ENCODE assay signal across 11 mouse cellular contexts in the genomic region with DNA sequence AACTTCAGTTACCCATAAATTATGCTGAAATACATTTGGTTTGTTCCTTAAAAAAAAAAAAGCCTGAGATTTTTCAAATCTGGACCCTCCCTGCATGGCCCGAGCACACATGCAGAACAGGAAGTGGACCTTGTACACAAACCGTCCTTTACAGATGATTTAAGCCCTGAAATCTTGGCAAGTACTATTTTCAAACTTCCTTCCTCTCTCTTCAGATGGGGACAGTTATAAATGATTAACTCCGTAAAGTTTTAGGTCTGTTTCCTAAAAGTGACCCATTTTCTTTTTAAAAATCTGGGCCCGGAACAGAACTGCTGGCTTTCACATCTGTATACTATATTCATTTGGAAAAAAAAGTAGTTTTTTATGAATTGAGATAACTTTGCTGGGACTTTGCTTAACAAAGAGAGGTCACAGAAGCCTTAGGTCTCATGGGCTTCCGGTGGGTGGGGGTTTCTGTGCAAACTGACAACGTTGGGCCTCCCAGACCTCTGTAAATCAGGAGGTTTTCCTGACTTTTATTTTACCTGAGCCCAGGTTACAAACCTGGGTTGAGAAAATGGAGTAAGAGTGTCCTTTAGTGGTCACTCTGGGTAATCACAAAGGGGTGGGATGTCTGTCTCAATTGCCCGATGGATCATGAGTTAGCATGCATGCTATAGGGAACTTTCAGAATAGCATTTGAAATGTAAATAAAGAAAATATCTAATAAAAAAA.
DNase-seq lines count a peak whose midpoint lies in the region; TF ChIP-seq lines count a peak whose summit lies in the region.
"Had no signal": no experiment of that assay in that cellular context is flagged by ENCODE, and none has a peak within 500 bp of the region (broad histone marks: within the 10 kb centered on the region; RNA-seq: fewer than 3 reads in every experiment).

No protein-coding gene starts in this region.

- peak; percentile 61 for TF ChIP-seq CTCF in layer of hippocampus, adult 2 months (conservative IDR thresholded peaks at IDR 0.05)

- 3% methylated on average over 7 of the region's 7 CpGs for WGBS in large intestine, adult 2 months

- H3K27ac ChIP-seq in layer of hippocampus, adult 2 months: no peak overlapping the region
- H3K27ac ChIP-seq: embryonic facial prominence, embryonic 15.5 days; heart, embryonic 10.5 days; limb, embryonic 13.5 days; neural tube, embryonic 13.5 days had no signal

- H3K4me3 ChIP-seq in layer of hippocampus, adult 2 months: no peak overlapping the region
- H3K4me3 ChIP-seq: embryonic facial prominence, embryonic 15.5 days; heart, embryonic 10.5 days; limb, embryonic 13.5 days; neural tube, embryonic 13.5 days had no signal

- DNase-seq in layer of hippocampus, adult 2 months (ENCODE audit: low spot score in 2 of 2): no peak
- no peak for DNase-seq in layer of hippocampus, postnatal 25 days (ENCODE audit: extremely low spot score in 1 of 2, low spot score in 1 of 2)
- DNase-seq in A20 (ENCODE audit: low read depth, low spot score): peak; percentile 40
- peak; percentile 16 for DNase-seq in forelimb bud, embryonic 11.5 days (ENCODE audit: low read depth, low spot score)
- peak; percentile 45 for DNase-seq in large intestine, adult 2 months (ENCODE audit: low read depth, low spot score)
- DNase-seq in layer of hippocampus, postnatal 14 days (ENCODE audit: low spot score in 2 of 2): no peak
- DNase-seq in urinary bladder, postnatal 4 days (ENCODE audit: low spot score in 2 of 2): no peak

Comparison
In these comparisons a context has a peak if more than half of its experiments do, and no peak if none do; other contexts are left out.
1. DNase-seq: peak in A20 (single experiment), forelimb bud, embryonic 11.5 days (single experiment) and large intestine, adult 2 months (single experiment); none in layer of hippocampus, adult 2 months (0 of 2), layer of hippocampus, postnatal 25 days (0 of 2), layer of hippocampus, postnatal 14 days (0 of 2) and urinary bladder, postnatal 4 days (0 of 2).